Mouse (Mus musculus) kidney, adult 2 months (tissue): ENCODE results near the gene Tmem54. TPM values are rescaled to one million over a fixed set of nuclear protein-coding genes. Genes with fewer than 3 reads are reported as not detected.

ENCODE experiments used
- DNase-seq: peaks from one replicate; pipeline ENCODE4 v3.0.0; 2021
- H3K27ac ChIP-seq: fragments of 200-500 bp; 2 replicates; pipeline ENCODE4 v1.5.1; 2012; ENCODE audit warnings: low read depth, low read length, control low read depth, inconsistent platforms; ENCODE audit not compliant: insufficient read depth
- H3K27me3 ChIP-seq: fragments of 200-500 bp; replicated peaks from 2 replicates; pipeline ENCODE4 v1.6.1; 2012; ENCODE audit warnings: mild to moderate bottlenecking, moderate library complexity, low read length, inconsistent platforms; ENCODE audit not compliant: control insufficient read depth, insufficient read depth
- H3K36me3 ChIP-seq: fragments of 200-500 bp; 2 replicates; pipeline ENCODE4 v1.6.1; 2012; ENCODE audit warnings: mild to moderate bottlenecking, moderate library complexity, low read length, inconsistent platforms; ENCODE audit not compliant: control insufficient read depth, insufficient read depth
- H3K4me1 ChIP-seq: fragments of 200-500 bp; 2 replicates; pipeline ENCODE4 v1.6.1; 2011; ENCODE audit warnings: low read length; ENCODE audit not compliant: control insufficient read depth, insufficient read depth
- H3K4me3 ChIP-seq: fragments of 200-500 bp; 2 replicates; pipeline ENCODE4 v1.5.1; 2011; ENCODE audit warnings: mild to moderate bottlenecking, low read depth, low read length, control low read depth; ENCODE audit not compliant: insufficient read depth
- CTCF ChIP-seq: fragments of 200-500 bp; conservative IDR thresholded peaks from 2 replicates; pipeline ENCODE4 v1.5.1; 2011; ENCODE audit warnings: low read depth, mild to moderate bottlenecking, control low read depth, low read length, moderate library complexity, mixed read lengths; ENCODE audit not compliant: insufficient read depth, insufficient read length
- POLR2A ChIP-seq: fragments of 200-500 bp; IDR thresholded peaks from one replicate; pipeline ENCODE4 v1.6.1; 2011; ENCODE audit warnings: low read depth, low read length, control low read depth
- WGBS: fragments of 180-500 bp; shearing (Covaris S2); methylation state at CpG from one replicate; pipeline ENCODE4 v1.1.7; 2018; 5-methylcytosine and 5-hydroxymethylcytosine counted together
- polyA plus RNA-seq: library from polyadenylated mRNA; depleted of rRNA; stranded (reverse); fragments of >200 nt; gene quantifications from 2 replicates; pipeline ENCODE4 v1.2.3, GENCODE M21; 2012

The Tmem54 gene
- polyA plus RNA-seq, 1 experiment = 9.9 TPM

GRCm38 (mm10) chr4:129081939-129082338, 23.4 kb upstream of the Tmem54 start:
- no peak overlapping the region for H3K4me3 ChIP-seq
- H3K27ac ChIP-seq = no peak overlapping the region
- H3K4me1 ChIP-seq = no peaks in the 10 kb centered on the region
- 88% methylated on average over 3 of the region's 3 CpGs for WGBS
- TF ChIP-seq POLR2A = no peak
- TF ChIP-seq CTCF = no peak
- peaks cover 2% of the 10 kb centered on the region; the same call in 1 of the 2 replicates for H3K36me3 ChIP-seq
- no peaks in the 10 kb centered on the region for H3K27me3 ChIP-seq
- no peak for DNase-seq

- Histone ChIP-seq H3K4me1 (no peaks in the 10 kb centered on the region), H3K27me3 (no peaks in the 10 kb centered on the region), H3K36me3 (peaks cover 2% of the 10 kb centered on the region; the same call in 1 of the 2 replicates), H3K4me3 (no peak overlapping the region), H3K27ac (no peak overlapping the region)
- peak; percentile 83 for DNase-seq
- WGBS = 42% methylated on average over 10 of the region's 10 CpGs
- TF ChIP-seq CTCF (peak; percentile 90), POLR2A (no peak)
These were observed 22.8 kb upstream of the Tmem54 start for GRCm38 (mm10) chr4:129082379-129083115.

GRCm38 (mm10) chr4:129084896-129085295, 20.5 kb upstream of the Tmem54 start:
- H3K27ac ChIP-seq = no peak overlapping the region
- TF ChIP-seq CTCF = no peak
- no peak for TF ChIP-seq POLR2A
- H3K36me3 ChIP-seq = peaks cover 2% of the 10 kb centered on the region; the same call in 1 of the 2 replicates
- 97% methylated on average over 9 of the region's 9 CpGs for WGBS
- H3K27me3 ChIP-seq = no peaks in the 10 kb centered on the region
- H3K4me1 ChIP-seq = no peaks in the 10 kb centered on the region
- H3K4me3 ChIP-seq = no peak overlapping the region
- DNase-seq = no peak

- DNase-seq = peak; percentile 79
- no peaks in the 10 kb centered on the region for H3K4me1 ChIP-seq
- WGBS = 29% methylated on average over 8 of the region's 8 CpGs
- TF ChIP-seq POLR2A = no peak
- peak; percentile 84 for TF ChIP-seq CTCF
- H3K36me3 ChIP-seq = no peaks in the 10 kb centered on the region
- no peak overlapping the region for H3K27ac ChIP-seq
- no peaks in the 10 kb centered on the region for H3K27me3 ChIP-seq
- H3K4me3 ChIP-seq = no peak overlapping the region
These were observed 19.3 kb upstream of the Tmem54 start for GRCm38 (mm10) chr4:129086078-129086477.

- Histone ChIP-seq H3K36me3 (no peaks in the 10 kb centered on the region), H3K4me1 (no peaks in the 10 kb centered on the region), H3K27ac (no peak overlapping the region), H3K27me3 (no peaks in the 10 kb centered on the region), H3K4me3 (no peak overlapping the region)
- no peak for DNase-seq
- no peak for TF ChIP-seq CTCF
- TF ChIP-seq POLR2A = no peak
- WGBS = 57% methylated on average over 5 of the region's 5 CpGs
These were observed 17.5 kb upstream of the Tmem54 start for GRCm38 (mm10) chr4:129087850-129088249.

- Histone ChIP-seq H3K36me3 (no peaks in the 10 kb centered on the region), H3K4me1 (no peaks in the 10 kb centered on the region), H3K27ac (no peak overlapping the region), H3K27me3 (no peaks in the 10 kb centered on the region), H3K4me3 (no peak overlapping the region)
- no peak for TF ChIP-seq CTCF
- no peak for TF ChIP-seq POLR2A
- 34% methylated on average over 15 of the region's 15 CpGs for WGBS
- DNase-seq = no peak
These were observed 10.1 kb upstream of the Tmem54 start for GRCm38 (mm10) chr4:129095276-129095675.

GRCm38 (mm10) chr4:129097006-129097405, 8.3 kb upstream of the Tmem54 start:
- TF ChIP-seq CTCF (no peak), POLR2A (no peak)
- 77% methylated on average over 7 of the region's 7 CpGs for WGBS

More at GRCm38 (mm10) chr4:129097006-129097405, 8.3 kb upstream of the Tmem54 start:
- Histone ChIP-seq H3K4me1 (no peaks in the 10 kb centered on the region), H3K36me3 (no peaks in the 10 kb centered on the region), H3K27ac (no peak overlapping the region), H3K27me3 (no peaks in the 10 kb centered on the region), H3K4me3 (no peak overlapping the region)
- DNase-seq = no peak
